Mouse (Mus musculus) ovary, postnatal 36 days (tissue): Measurements from ENCODE around the gene Ccdc63.

ENCODE experiments used
- DNase-seq: peaks from one replicate; pipeline ENCODE4 v3.0.0; 2022; ENCODE audit warnings: low spot score, mixed read lengths

The Ccdc63 gene

GRCm38 (mm10) chr5:122084470-122084869, 56.2 kb downstream of the Ccdc63 start:
- DNase-seq = no peak

GRCm38 (mm10) chr5:122083282-122083681, 57.3 kb downstream of the Ccdc63 start:
- DNase-seq = no peak

GRCm38 (mm10) chr5:122081471-122081870, 59.2 kb downstream of the Ccdc63 start:
- DNase-seq = no peak

GRCm38 (mm10) chr5:122080930-122081329, 59.7 kb downstream of the Ccdc63 start:
- no peak for DNase-seq

DNA sequence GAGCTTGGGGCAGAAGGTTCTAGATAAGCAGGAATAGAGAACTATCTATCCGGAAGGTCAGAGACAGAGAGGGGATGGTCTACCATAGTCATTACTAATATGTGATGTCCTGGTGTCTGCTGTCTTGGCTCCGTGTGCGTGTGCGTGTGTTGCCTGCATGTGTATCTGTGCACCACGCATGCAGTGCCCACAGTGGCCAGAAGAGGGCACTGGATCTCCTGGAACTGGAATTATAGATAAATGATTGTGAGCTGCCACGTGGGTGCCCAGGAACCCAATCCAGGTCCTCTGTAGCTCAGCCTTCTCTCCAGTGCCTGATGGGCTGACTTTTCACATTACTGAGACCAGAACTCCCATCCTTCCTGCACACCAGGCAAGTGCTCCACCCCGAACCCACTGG, 60.8 kb downstream of the Ccdc63 start:
- DNase-seq = no peak

- no peak for DNase-seq
These were observed 63.4 kb downstream of the Ccdc63 start for GRCm38 (mm10) chr5:122077244-122077643.

GRCm38 (mm10) chr5:122075736-122076135, 64.9 kb downstream of the Ccdc63 start:
- DNase-seq = no peak

- DNase-seq = no peak
These were observed 68.6 kb downstream of the Ccdc63 start for GRCm38 (mm10) chr5:122071997-122072396.

GRCm38 (mm10) chr5:122070963-122071800, 69.4 kb downstream of the Ccdc63 start:
- DNase-seq = no peak

- DNase-seq = no peak
These were observed 72.1 kb downstream of the Ccdc63 start for GRCm38 (mm10) chr5:122068563-122068962.

- DNase-seq = no peak
These were observed 77.3 kb downstream of the Ccdc63 start for GRCm38 (mm10) chr5:122063204-122063933.

DNA sequence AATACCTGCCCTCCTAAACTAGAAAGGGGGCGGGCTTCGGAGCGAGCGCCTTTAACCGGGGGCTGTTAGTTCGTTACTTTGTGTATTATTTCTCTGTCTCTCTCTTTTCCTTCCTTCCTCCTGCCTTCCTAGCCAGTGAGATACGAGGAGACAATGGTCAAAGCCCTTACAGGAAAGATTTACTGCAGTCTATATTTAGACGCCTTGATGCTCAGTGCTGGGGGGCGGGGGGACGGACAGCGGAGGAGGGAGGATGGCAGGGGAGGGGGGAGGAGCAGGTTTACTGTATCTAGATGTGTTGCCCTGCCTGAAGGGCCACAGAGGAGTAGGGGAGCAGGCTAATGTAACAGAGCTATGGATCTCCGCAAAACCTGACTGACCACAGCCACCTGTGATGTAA, 78.1 kb downstream of the Ccdc63 start:
- no peak for DNase-seq

DNA sequence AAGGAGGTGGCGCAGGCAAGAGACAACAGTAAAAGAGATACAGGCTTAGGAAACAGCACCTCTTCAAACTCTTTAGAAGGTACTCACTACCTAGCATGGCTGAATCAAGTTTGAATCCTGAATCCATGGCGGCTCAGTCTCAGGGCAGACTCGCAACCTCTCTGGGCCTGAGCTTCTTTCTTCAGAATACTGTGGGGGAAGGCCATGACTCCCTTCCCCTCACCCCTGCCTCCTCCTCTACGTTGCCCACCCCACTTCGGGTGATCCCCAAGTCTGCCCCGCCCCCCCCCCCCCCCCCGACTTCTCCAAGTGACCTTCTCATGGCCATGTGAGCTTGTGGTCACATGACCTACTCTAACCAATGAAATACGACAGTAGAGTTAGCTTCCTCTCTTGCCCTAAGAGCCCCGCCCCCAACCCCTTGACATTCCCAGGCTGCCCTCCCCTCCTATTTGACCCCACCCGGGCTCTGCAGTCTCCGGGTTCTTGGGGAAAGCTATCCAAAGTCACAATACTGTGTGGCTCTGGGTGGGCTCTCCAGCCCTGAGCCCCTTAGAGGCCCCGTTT, 79.8 kb downstream of the Ccdc63 start:
- no peak for DNase-seq

GRCm38 (mm10) chr5:122059060-122060017, 81.3 kb downstream of the Ccdc63 start:
- DNase-seq = peak; percentile 58
